Comparison of ENCODE assay signal across 14 mouse cellular contexts in genomic region chr7:76791247-76791646, GRCm38 (mm10).
A peak's percentile ranks its signal among the peaks of the same experiment; 100 is the strongest.
DNase-seq lines count a peak whose midpoint lies in the region; ATAC-seq and TF ChIP-seq lines count a peak whose summit lies in the region.
"Had no signal": no experiment of that assay in that cellular context is flagged by ENCODE, and none has a peak within 500 bp of the region (broad histone marks: within the 10 kb centered on the region; RNA-seq: fewer than 3 reads in every experiment).

No protein-coding gene starts in this region.

- peak; percentile 23; the same call in 1 of the 2 replicates for ATAC-seq in frontal cortex, adult (ENCODE audit: low TSS enrichment)
- peak; percentile 58; the same call in 1 of the 2 replicates for ATAC-seq in forebrain, postnatal 0 days
- no peak for ATAC-seq in monocyte, adult 5-6 weeks (replicated peaks; ENCODE audit: insufficient number of reproducible peaks, low FRiP score, low TSS enrichment, poor library complexity, severe bottlenecking)

- intact Hi-C loops in left cerebral cortex, postnatal 14 days (cut with DNase I) = no loop called here

- H3K27ac ChIP-seq in forebrain, postnatal 0 days (ENCODE audit: low read depth, low read length) = no peak overlapping the region
- H3K27ac ChIP-seq: embryonic facial prominence, embryonic 12.5 days; hindbrain, embryonic 13.5 days; limb, embryonic 15.5 days had no signal

- no peak overlapping the region for H3K4me2 ChIP-seq in forebrain, postnatal 0 days (ENCODE audit: low read depth)
- H3K4me2 ChIP-seq: embryonic facial prominence, embryonic 12.5 days; hindbrain, embryonic 13.5 days; limb, embryonic 15.5 days had no signal

- 48% methylated on average over 4 of the region's 4 CpGs for WGBS in forebrain, postnatal 0 days

- 0 out of 2 replicates have a peak, but pooled peaks cover 3% of the 10 kb centered on the region for H3K4me1 ChIP-seq in forebrain, postnatal 0 days (ENCODE audit: insufficient read depth)
- H3K4me1 ChIP-seq: embryonic facial prominence, embryonic 12.5 days; limb, embryonic 15.5 days had no signal

- no peaks in the 10 kb centered on the region for H3K9me3 ChIP-seq in forebrain, postnatal 0 days (ENCODE audit: low read length)
- H3K9me3 ChIP-seq: embryonic facial prominence, embryonic 12.5 days; hindbrain, embryonic 13.5 days; limb, embryonic 15.5 days had no signal

- H3K36me3 ChIP-seq in forebrain, postnatal 0 days (ENCODE audit: insufficient read depth) = no peaks in the 10 kb centered on the region
- H3K36me3 ChIP-seq: embryonic facial prominence, embryonic 12.5 days; hindbrain, embryonic 13.5 days; limb, embryonic 15.5 days had no signal

- no peak overlapping the region for H3K4me3 ChIP-seq in forebrain, postnatal 0 days (ENCODE audit: low read depth, low read length)
- H3K4me3 ChIP-seq: embryonic facial prominence, embryonic 12.5 days; hindbrain, embryonic 13.5 days; limb, embryonic 15.5 days had no signal

- no peak for TF ChIP-seq CTCF in forebrain, postnatal 0 days (IDR thresholded peaks at IDR 0.05; ENCODE audit: low read depth)

- H3K27me3 ChIP-seq in forebrain, postnatal 0 days (ENCODE audit: insufficient read depth, low read length) = no peaks in the 10 kb centered on the region
- H3K27me3 ChIP-seq: embryonic facial prominence, embryonic 12.5 days; hindbrain, embryonic 13.5 days; limb, embryonic 15.5 days had no signal

- no peak overlapping the region for H3K9ac ChIP-seq in forebrain, postnatal 0 days
- H3K9ac ChIP-seq: embryonic facial prominence, embryonic 12.5 days; hindbrain, embryonic 13.5 days; limb, embryonic 15.5 days had no signal

- DNase-seq in frontal cortex, postnatal 25 days (ENCODE audit: low spot score in 2 of 2) = no peak
- DNase-seq in left cerebral cortex, postnatal 14 days (ENCODE audit: low spot score in 2 of 2) = peak; percentile 7 to 14
- no peak for DNase-seq in left cerebral cortex, adult 11 months (ENCODE audit: low spot score)
- peak; percentile 35 for DNase-seq in brain, adult 2 months (ENCODE audit: low read depth, low spot score)
- DNase-seq in forebrain, postnatal 0 days = peak; percentile 52
- DNase-seq: cerebellum, postnatal 25 days; kidney, adult 11 months; lung, adult 2 months; thymus, postnatal 25 days had no signal

Comparison
In these comparisons a context has a peak if more than half of its experiments do, and no peak if none do; other contexts are left out.
1. DNase-seq: peak in left cerebral cortex, postnatal 14 days (2 of 2), brain, adult 2 months (single experiment) and forebrain, postnatal 0 days (single experiment); none in frontal cortex, postnatal 25 days (0 of 2) and left cerebral cortex, adult 11 months (single experiment).